Mouse (Mus musculus) lung, adult 2 months (tissue): Measurements from ENCODE around the gene Acbd6. TPM values are rescaled to one million over a fixed set of nuclear protein-coding genes. Genes with fewer than 3 reads are reported as not detected.

ENCODE experiments used
- DNase-seq: peaks from one replicate; pipeline ENCODE4 v3.0.0; 2022
- H3K4me1 ChIP-seq: fragments of 200-500 bp; 2 replicates; pipeline ENCODE4 v1.6.1; 2011; ENCODE audit warnings: low read length; ENCODE audit not compliant: control insufficient read depth, insufficient read depth
- H3K4me3 ChIP-seq: fragments of 200-500 bp; replicated peaks from 2 replicates; pipeline ENCODE3; 2011; ENCODE audit warnings: low read depth, mild to moderate bottlenecking, control low read depth, low read length; ENCODE audit errors: extremely low read depth
- CTCF ChIP-seq: fragments of 200-500 bp; IDR thresholded peaks from 2 replicates; pipeline ENCODE4 v1.5.1; 2011; ENCODE audit warnings: mild to moderate bottlenecking, low read length, control low read depth; ENCODE audit not compliant: insufficient read depth
- POLR2A ChIP-seq: fragments of 200-500 bp; IDR thresholded peaks from 2 replicates; pipeline ENCODE4 v1.6.1; 2011; ENCODE audit warnings: low read depth, mild to moderate bottlenecking, control low read depth, low read length, borderline replicate concordance; ENCODE audit errors: extremely low read depth
- WGBS: fragments of 180-500 bp; shearing (Covaris S2); methylation state at CpG from one replicate; pipeline ENCODE4 v1.1.7; 2018; 5-methylcytosine and 5-hydroxymethylcytosine counted together
- polyA plus RNA-seq: library from polyadenylated mRNA; depleted of rRNA; stranded (reverse); fragments of >200 nt; gene quantifications from 2 replicates; pipeline ENCODE4 v1.2.3, GENCODE M21; 2012

Gene Acbd6
- polyA plus RNA-seq, 1 experiment, result 73.4 TPM

DNA sequence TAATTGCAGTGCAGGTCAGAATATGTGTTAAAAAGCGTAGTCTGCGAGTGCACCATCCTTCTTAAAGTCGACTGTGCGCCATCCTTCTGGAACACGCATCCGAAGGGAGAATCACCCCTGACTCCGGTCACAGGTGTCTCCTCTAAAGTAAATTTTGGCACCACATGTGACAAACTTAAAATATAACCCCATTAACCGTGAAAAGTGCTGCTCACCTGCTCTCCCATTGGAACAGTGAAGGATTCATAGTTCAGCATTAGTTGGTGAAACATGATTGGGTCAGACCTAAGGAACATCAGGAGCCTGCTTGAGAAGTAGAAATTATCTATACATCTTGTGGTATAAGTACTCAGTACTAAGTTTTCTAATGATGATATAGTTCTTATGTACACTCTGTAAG is 65.3 kb downstream of the Acbd6 start:
- Histone ChIP-seq H3K4me3 (no peak overlapping the region), H3K4me1 (no peaks in the 10 kb centered on the region)
- whole genome bisulfite sequencing, result 96% methylated on average over 8 of the region's 8 CpGs
- no peak for DNase-seq
- TF ChIP-seq POLR2A (no peak), CTCF (no peak)

GRCm38 (mm10) chr1:155627746-155628145 is 69.8 kb downstream of the Acbd6 start:
- 91% methylated on average over 2 of the region's 2 CpGs for WGBS
- DNase-seq, result no peak
- TF ChIP-seq POLR2A, result no peak
- no peak for TF ChIP-seq CTCF

DNA sequence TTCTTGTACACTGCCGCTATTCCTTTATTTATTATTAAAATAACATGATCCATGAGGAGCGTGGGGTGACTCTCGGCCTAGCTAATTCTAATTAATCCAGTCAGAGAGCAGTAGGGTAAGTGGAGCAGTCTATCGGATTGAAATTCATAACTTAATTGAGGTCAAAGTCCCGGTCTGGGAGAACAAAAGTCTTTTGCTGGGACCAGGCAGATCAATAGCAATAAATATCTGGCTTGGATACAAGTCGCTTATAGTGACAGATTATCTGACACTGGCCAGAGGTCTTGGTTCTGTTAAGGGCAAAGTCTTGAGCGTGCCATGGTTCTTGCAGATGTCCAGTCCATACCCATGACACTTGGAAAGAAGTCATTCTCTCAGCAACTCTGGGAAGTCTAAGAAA is 78.7 kb downstream of the Acbd6 start:
- WGBS, result 94% methylated on average over 7 of the region's 7 CpGs
- no peak overlapping the region for H3K4me3 ChIP-seq

More at GRCm38 (mm10) chr1:155627746-155628145, 69.8 kb downstream of the Acbd6 start:
- H3K4me3 ChIP-seq, result no peak overlapping the region
- no peaks in the 10 kb centered on the region for H3K4me1 ChIP-seq

GRCm38 (mm10) chr1:155645816-155646215 is 87.9 kb downstream of the Acbd6 start:
- H3K4me1 ChIP-seq, result no peaks in the 10 kb centered on the region
- WGBS, result 88% methylated on average over 5 of the region's 5 CpGs
- DNase-seq, result no peak
- TF ChIP-seq POLR2A (no peak), CTCF (no peak)
- H3K4me3 ChIP-seq, result no peak overlapping the region

More for the DNA sequence above, 78.7 kb downstream of the Acbd6 start:
- TF ChIP-seq POLR2A (no peak), CTCF (no peak)
- no peaks in the 10 kb centered on the region for H3K4me1 ChIP-seq
- DNase-seq, result no peak

DNA sequence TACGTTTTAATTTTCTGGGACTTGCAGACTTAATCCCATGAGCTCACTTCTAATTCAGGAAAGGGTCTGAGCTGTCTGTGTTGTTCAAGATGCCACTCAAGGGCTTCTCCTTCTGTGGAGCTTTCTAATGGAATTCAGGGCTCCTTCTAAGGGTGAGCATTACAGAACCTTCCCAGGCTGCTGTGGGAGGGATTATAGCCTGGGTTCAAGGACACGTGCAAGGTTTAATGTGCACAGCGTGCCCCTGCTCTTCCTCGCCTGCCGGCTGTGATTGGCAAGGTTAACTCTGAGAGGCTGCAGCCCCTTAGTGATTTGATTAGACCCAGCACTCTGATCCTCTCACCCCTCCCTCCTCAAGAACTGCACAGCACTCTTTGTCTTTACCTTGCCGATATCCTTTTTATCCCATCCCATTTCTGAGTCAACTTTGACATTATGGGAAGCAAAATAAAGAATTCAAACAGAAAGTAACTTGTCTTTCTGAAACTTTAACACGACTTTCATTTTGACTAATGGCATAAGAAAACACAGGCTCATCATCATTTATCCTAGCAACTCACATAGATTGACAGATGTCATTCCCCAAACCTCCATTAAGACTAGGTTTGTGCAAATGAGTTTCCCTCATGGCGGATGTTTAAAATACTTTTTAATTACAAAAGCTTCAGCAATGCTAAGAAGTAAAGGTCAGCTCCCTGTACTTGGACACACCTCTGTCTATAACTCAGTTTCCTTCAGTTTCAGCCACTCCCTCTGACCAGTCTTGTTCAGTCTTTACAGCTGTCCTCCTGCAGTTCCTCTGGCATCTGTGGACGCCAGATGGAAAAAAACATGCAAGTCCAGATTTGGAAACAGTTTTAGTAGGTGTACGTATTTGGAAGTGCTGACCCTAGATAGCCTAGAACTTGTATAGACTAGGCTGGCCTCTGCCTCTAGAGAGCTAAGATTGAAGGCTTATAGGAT is 88.7 kb downstream of the Acbd6 start:
- WGBS, result 73% methylated on average over 10 of the region's 10 CpGs
- no peak for DNase-seq
- TF ChIP-seq POLR2A (no peak), CTCF (no peak)
- Histone ChIP-seq H3K4me1 (no peaks in the 10 kb centered on the region), H3K4me3 (no peak overlapping the region)

GRCm38 (mm10) chr1:155650121-155650846 is 92.4 kb downstream of the Acbd6 start:
- WGBS, result 67% methylated on average over 9 of the region's 9 CpGs
- Histone ChIP-seq H3K4me1 (no peaks in the 10 kb centered on the region), H3K4me3 (no peak overlapping the region)
- TF ChIP-seq POLR2A (no peak), CTCF (no peak)
- DNase-seq, result no peak

- TF ChIP-seq CTCF, result no peak
- no peak for TF ChIP-seq POLR2A
- WGBS, result 77% methylated on average over 3 of the region's 3 CpGs
- H3K4me3 ChIP-seq, result no peak overlapping the region
- H3K4me1 ChIP-seq, result no peaks in the 10 kb centered on the region
- DNase-seq, result no peak
These were observed 97.0 kb downstream of the Acbd6 start for GRCm38 (mm10) chr1:155654961-155655360.

GRCm38 (mm10) chr1:155656321-155656720 is 98.4 kb downstream of the Acbd6 start:
- Histone ChIP-seq H3K4me1 (no peaks in the 10 kb centered on the region), H3K4me3 (no peak overlapping the region)
- TF ChIP-seq CTCF, result no peak
- TF ChIP-seq POLR2A, result no peak
- no peak for DNase-seq
- WGBS, result 74% methylated on average over 5 of the region's 5 CpGs

DNA sequence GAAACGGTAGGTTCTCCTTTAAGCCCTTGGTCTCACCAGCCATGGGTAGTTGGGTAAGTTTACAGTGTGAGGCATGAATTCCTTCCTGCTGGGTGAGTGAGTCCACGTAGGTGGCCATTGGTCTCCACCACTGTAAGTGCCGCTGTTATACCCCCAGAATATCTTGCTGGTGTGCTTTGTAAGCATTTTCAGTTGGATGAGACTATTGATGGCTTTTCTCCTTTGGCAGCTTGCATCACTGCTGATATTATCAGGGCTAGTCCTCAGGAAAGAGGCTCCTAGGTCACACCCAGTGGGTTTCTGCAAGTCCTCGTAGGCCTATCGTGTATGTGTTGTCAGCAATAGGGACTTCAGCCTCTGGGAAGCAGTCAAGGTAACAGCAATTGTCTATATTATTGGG is 106.1 kb downstream of the Acbd6 start:
- WGBS, result 63% methylated on average over 5 of the region's 5 CpGs
- H3K4me3 ChIP-seq, result no peak overlapping the region
- H3K4me1 ChIP-seq, result no peaks in the 10 kb centered on the region; the same call in 1 of the 2 replicates
- no peak for DNase-seq
- TF ChIP-seq POLR2A, result no peak
- TF ChIP-seq CTCF, result no peak
